Mouse (Mus musculus) heart, adult 18-20 months (tissue): ENCODE measurements around the gene Terb2. TPM values are rescaled to one million over a fixed set of nuclear protein-coding genes. Genes with fewer than 3 reads are reported as not detected.

Experiments
- DNase-seq, 2 experiments: peaks; one replicate each; pipeline ENCODE4 v3.0.0; 2021 to 2022; ENCODE audit warnings: mixed read lengths in 1 of 2
- long read RNA-seq, 2 experiments: library from polyadenylated mRNA; stranded (forward); transcript quantifications; one replicate each; pipeline ENCODE4 v2.0.0; 2021
- total RNA-seq, 2 experiments: library from RNA; stranded (reverse); gene quantifications; 2 replicates each; pipeline ENCODE4 v1.2.3; 2021

Gene Terb2
- not detected for total RNA-seq
- long read RNA-seq, experiment 1 = 0 reads
- long read RNA-seq, experiment 2 = 0 reads

- DNase-seq = no peak
Measured at GRCm38 (mm10) chr2:122186106-122186505, at the start of gene Terb2, which contains the start of gene Patl2. Gene Terb2, plus strand, starts transcription at chr2:122186272. Gene Patl2, minus strand, starts transcription at chr2:122186189.

- no peak for DNase-seq
Measured at GRCm38 (mm10) chr2:122137839-122138465, 48.1 kb upstream of the Terb2 start.

DNA sequence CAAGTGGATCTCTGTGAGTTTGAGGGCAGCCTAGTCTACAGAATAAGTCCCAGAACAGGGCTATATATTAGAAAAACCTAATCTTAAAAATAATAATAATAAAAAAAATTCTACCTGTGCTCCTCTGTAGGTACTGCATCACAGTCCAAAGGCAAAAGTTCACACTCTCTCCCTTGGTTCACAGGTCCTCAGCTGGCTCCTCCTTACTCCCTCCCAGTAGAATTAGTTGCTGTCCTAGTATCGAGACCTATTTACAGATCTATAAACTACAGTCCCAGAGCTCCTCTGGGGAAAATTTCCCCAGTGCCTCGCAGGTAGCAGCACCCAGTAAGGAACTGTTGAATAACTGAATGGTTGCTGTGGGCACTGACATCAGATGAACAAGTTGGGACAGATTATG lies 45.3 kb upstream of the Terb2 start:
- no peak for DNase-seq

DNA sequence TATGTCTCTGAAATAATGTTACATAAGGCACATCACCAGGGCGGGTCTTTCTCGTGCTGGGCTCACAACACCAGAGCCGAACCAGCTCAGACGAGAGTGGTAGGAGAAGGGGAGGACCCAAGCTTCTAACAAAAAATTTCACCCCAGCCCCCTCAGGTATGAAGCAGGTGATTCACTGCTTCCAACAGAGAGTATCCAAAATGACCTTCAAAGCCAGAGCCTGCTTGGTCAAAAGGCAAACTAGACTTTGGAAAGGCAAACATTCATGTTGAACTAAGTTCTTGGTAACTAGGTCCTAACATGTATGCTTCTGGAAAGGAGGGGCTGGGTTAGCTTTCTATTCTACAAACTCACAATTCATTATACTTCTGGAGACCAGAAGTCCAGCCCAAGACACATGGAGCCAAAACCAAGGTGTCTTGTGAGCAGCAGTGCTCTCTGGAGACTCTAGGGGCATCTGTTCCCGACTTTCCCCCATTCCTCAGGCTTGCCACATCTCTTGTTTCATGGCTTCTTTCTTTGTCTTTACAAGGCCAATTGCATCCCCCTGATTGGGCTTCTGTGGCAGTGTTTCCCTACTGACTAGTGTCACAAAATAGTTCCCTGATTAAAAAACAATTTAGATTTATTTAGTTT lies 44.6 kb upstream of the Terb2 start:
- no peak for DNase-seq

DNA sequence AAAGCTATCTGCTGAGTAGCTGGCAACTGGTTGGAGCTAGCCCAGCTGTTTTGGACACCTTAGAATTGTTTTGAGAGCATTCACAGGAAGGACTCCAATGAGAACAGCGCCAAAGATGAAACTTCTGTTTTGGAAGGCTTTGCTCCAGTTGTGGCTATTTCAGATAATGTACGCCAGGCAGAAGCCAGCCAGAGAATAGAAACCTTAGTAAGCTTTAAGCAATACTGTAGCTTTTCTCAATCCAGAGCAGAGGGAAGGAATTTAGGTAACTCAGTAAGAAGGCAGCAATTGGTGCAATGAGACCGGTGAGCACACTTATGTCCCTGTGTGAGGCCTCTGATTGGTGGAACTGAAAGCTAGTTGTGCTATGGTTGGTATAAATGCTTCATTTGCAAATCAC lies 43.0 kb upstream of the Terb2 start:
- no peak for DNase-seq

GRCm38 (mm10) chr2:122145756-122146155 lies 40.3 kb upstream of the Terb2 start:
- DNase-seq = no peak

- DNase-seq = peak; percentile 63
Measured at GRCm38 (mm10) chr2:122146687-122147086, 39.4 kb upstream of the Terb2 start.

GRCm38 (mm10) chr2:122147508-122148241 lies 38.4 kb upstream of the Terb2 start, which contains the start of gene B2m:
Gene B2m, plus strand, starts transcription at chr2:122147686.
- DNase-seq = peak; percentile 97 to 98

DNA sequence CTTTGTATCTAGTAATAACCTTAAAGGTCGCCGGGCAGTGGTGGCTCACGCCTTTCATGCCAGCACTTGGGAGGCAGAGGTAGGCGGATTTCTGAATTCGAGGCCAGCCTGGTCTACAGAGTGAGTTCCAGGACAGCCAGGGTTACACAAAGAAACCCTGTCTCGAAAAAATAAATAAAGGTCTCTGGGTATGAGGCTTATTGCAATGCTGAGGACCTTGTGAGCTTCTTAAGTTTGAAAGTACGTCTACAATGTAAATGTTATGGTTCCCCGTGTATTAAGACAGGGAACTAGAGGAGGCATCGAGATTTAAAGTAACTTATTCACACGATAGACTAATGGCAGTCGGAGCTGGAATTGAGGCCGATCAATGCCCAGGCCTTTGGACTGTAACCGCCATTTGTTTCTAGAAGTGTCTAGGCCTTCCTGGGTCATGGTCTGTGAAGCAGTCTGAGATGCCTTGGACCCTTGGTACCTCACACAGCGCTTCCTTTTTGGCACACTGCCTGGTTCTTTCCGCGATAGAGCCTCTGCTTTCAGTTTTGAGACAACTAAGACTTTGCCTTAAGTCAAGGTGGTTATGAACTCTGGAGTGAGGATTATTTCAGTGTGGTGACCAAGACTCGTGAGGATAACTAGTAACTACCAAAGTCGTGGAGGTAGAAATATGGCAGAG lies 37.7 kb upstream of the Terb2 start:
- peak; percentile 83 to 89 for DNase-seq

- no peak for DNase-seq
Measured at GRCm38 (mm10) chr2:122149316-122149715, 36.8 kb upstream of the Terb2 start.

DNA sequence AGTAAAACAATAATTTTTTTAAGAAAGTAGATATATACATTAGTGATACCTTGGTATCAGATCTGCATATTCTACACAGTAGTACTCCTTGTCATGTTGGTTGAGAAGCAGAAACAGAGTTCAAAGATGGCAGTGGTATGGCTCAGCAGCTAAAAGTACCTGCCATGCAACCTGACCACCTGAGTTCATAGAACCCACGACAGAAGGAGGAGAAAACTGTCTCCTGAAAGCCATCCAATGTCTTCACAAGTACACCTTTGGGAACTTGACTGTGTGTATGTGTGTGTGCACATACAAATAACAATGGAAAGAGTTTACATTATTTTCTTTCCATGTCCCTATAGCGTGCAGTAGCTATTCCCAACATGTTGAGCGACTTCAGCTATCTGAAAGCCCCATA lies 36.4 kb upstream of the Terb2 start:
- no peak for DNase-seq

DNA sequence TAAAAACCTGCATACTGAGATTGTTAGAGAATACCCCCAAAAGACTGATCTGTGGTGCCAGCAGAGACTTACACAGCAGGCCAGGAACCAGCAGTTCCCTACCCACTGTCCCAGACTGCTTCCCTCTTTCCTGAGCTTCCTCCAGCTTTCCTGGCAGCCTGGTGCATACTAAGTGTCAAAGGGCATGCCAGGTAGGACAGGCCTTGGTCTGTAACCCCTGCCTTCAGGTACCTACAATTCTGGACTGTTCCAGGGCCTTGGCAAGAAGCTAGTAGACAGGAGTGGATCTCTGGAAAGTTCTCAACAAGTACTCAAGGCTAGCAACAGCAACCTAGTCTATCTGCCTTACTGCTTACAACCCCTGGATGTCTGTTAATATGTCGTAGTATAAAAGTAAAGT lies 34.9 kb upstream of the Terb2 start:
- DNase-seq = no peak

DNA sequence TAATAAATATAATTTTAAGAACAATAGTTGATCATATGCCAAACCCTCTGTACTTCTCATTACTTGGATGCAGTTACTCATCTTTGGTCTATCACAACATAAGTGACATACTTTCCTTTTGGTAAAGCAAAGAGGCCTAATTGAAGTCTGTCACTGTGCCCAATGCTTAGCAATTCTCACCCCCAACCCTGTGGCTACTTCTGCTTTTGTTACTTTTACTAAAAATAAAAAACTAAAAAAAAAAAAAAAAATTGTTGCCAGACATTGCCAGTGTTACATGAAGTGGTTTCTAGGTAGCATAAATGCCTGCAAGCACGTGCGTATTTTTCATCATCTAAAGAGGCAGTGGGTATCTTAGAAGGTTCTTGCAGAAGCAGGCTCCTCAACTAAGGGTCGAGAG lies 33.2 kb upstream of the Terb2 start:
- no peak for DNase-seq

DNA sequence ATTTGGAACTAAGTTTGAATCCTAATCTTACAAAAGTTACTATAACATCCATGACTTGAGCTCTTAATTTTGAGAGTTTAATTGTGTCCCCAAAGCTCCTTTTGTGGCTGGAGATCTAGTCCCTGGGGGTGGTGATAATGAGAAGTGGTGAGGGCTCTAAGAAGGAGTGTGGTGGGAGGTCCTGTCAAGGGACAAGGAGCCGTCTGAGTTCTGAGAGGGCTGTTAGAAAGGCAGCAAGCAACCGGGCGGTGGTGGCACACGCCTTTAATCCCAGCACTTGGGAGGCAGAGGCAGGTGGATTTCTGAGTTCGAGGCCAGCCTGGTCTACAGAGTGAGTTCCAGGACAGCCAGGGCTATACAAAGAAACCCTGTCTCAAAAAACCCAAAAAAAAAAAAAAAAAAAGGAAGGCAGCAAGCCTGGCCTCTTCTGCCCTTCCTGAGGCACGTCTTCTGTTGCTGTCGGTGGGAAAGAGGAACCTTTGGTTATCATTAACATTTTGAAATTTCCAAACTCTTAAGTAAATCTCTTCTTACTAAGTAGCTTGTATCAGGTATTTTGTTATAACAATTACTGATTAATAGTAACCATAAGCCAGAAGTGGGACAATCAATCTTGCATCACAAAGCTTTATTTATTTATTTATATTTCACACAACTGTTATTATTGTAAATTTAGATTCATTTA lies 32.2 kb upstream of the Terb2 start:
- no peak for DNase-seq

DNA sequence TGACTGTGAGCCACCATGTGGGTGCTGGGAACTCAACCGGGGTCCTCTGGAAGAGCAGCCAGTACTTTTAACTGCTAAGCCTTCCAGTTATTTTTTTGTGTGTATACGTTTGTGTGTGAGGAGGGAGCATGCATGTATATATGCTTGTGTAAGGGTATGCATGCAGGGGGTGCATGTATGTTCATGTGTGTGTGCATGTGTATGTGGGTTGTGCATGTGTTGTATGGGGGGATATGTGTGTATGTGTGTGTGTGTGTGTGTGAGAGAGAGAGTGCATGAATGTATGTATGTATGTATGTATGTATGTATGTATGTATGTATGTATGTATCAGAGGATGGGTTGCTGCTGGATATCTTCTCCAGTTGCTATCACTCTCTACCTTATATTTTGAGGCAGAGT lies 31.6 kb upstream of the Terb2 start:
- no peak for DNase-seq

DNA sequence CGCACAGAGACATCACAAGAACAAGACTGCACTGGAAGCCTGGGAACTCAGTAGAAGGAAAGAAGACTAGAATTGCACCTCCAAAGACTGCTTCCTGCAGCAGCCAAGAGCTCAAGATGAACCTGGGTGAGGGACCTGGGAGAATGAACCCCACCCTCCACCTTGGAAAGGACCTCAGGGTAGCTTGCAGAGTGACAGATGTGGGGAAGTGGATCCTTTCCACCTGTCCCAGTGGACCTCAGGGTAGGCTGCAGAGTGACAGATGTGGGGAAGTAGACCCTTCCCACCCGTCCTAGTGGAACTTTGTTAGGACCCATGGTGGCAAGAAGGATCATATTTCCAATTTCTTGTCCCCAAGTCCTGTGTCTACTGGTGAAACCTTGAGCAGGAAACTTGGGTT lies 30.8 kb upstream of the Terb2 start:
- no peak for DNase-seq

DNA sequence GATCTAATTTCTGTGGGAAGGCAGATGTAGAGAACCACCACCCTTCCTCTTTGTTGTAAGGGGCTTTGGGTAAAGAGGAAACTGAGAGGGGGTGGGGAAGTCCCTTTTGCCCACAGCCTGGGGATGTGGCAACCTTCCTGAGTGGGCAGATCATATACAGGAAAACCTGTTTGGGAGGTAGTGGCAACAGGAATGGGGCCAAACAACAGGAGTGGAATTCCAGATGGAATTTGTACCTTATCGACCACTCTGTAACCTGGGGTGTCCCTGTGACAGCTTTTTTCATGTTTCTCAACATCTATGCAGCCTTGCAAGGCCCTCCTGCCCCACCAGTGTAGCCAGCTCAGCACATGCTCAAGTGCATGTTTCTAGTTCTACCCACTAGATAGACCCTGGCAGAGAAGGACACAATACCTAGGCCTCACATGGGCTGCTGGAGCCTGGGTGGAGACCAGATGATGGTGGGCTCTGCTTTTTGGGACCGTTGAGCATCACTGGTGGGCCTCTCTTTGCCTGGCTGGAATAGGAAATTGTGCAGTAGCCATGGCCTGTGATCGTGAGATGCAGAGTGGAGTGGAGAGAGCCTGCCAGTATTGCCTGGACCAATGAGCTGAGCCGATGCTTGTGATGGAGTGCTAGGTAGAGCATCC lies 29.9 kb upstream of the Terb2 start:
- no peak for DNase-seq

- DNase-seq = no peak
Measured at GRCm38 (mm10) chr2:122157561-122157960, 28.5 kb upstream of the Terb2 start.

- DNase-seq = no peak
Measured at GRCm38 (mm10) chr2:122158362-122158802, 27.7 kb upstream of the Terb2 start.

GRCm38 (mm10) chr2:122159667-122160066 lies 26.4 kb upstream of the Terb2 start:
- DNase-seq = no peak

DNA sequence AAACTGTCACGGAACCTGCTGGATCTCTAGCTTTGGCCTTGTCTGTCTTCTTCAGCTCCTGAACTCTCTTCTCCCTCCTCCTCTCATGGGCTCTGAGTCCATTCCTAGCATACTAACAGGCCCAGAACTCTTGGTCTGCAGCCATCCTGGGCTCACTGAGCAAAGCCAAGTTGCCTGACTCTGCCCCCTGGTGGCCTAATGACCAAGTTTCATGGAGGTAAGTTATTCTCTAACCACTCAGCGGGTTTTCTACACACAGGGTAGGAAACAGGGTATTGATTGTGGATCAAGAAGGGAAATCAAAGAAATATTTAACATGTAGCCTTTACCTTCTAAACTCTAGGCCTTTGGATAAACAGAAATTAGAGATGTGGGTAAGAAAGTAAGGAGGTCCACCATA lies 25.4 kb upstream of the Terb2 start, which contains the start of gene Trim69:
TSS of gene Trim69 (plus strand) at position 21 of the 400 bp plus-strand sequence.
- peak; percentile 84 to 95 for DNase-seq
